Mouse (Mus musculus): ENCODE results near the gene Myh11.

DNA sequence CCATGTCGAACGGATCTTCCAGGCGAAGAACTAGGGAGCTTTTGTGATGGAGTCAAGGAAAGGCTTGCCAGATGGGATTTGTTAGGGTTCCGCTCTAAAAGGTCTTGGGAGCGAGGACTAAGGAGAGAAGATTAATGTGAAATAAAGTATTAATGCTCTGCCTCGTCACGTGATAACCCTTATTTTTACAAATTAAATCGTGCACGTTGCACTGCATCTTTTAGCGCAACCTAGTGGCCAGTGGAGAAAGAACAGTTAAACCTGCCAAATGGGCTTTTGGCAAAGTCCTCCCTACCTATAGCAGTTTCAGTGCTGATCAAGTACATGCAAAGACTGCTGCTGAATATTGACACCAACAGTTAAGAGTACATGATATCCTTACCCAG, 131.4 kb downstream of the Myh11 start:
- TF ChIP-seq CTCF (IDR thresholded peaks at IDR 0.05; ENCODE audit: low read depth, low read length) (no peak), POLR2A (IDR thresholded peaks at IDR 0.05; ENCODE audit: insufficient read depth, low read length) (no peak)

Measured in ES-Bruce4 (cell line).